Mouse (Mus musculus) kidney, adult 10 weeks (tissue): ENCODE data around the gene Rims3. TPM values are rescaled to one million over a fixed set of nuclear protein-coding genes. Genes with fewer than 3 reads are reported as not detected.

Source experiments
- polyA plus RNA-seq: library from polyadenylated mRNA; stranded (reverse); fragments of 350-450 nt; fragmentation: Illumina TruSeq; extraction: RNeasy Lipid Tissue Mini Kit (QIAGEN cat#74804); gene quantifications from one replicate; pipeline ENCODE4 v1.2.3, GENCODE M21; 2014; ENCODE audit warnings: low read depth, low replicate concordance

Rims3 gene
- polyA plus RNA-seq: not detected

GRCm38 (mm10) chr4:120854588-120855319 is at the start of gene Rims3:
TSS of gene Rims3 (plus strand) at chr4:120854816.

GRCm38 (mm10) chr4:120831472-120831871 is 23.1 kb upstream of the Rims3 start, which contains the start of gene Nfyc:
TSS of gene Nfyc (minus strand) at chr4:120831572.

GRCm38 (mm10) chr4:120924554-120925299 is 70.1 kb downstream of the Rims3 start, which contains the start of gene Exo5:
TSS of gene Exo5 (minus strand) at chr4:120925017.

Other genes starting within 250 kb of the Rims3 start
- not detected for gene Cited4, start 188.2 kb upstream of the Rims3 start, polyA plus RNA-seq
- gene Kcnq4, start 106.2 kb upstream of the Rims3 start, polyA plus RNA-seq: not detected
- gene Nfyc, start 23.2 kb upstream of the Rims3 start, polyA plus RNA-seq: 30.3 TPM
- 5.5 TPM for gene Exo5, start 70.2 kb downstream of the Rims3 start, polyA plus RNA-seq
- 0.53 TPM for gene Zfp69, start 96.9 kb downstream of the Rims3 start, polyA plus RNA-seq
- 20.9 TPM for gene Smap2, start 162.4 kb downstream of the Rims3 start, polyA plus RNA-seq
- gene Col9a2, start 184.6 kb downstream of the Rims3 start, polyA plus RNA-seq: not detected
- 215 TPM for gene Zmpste24, start 243.4 kb downstream of the Rims3 start, polyA plus RNA-seq